8 mouse cellular contexts compared by ENCODE assay signal in genomic region chr13:24604761-24605591, GRCm38 (mm10). TPM values are rescaled to one million over a fixed set of nuclear protein-coding genes. Genes with fewer than 3 reads are reported as not detected.
DNase-seq lines count a peak whose midpoint lies in the region; ATAC-seq lines count a peak whose summit lies in the region.

No protein-coding gene starts in this region.

- H3K27ac ChIP-seq in heart, embryonic 15.5 days: peak overlapping the region; percentile 52
- H3K27ac ChIP-seq in liver, embryonic 15.5 days (replicated peaks): no peak overlapping the region
- peak overlapping the region; percentile 73 for H3K27ac ChIP-seq in neural tube, embryonic 13.5 days (replicated peaks)

- H3K4me2 ChIP-seq in heart, embryonic 15.5 days: peak overlapping the region; percentile 56
- H3K4me2 ChIP-seq in liver, embryonic 15.5 days: peak overlapping the region; percentile 32
- H3K4me2 ChIP-seq in neural tube, embryonic 13.5 days: peak overlapping the region; percentile 56

- peak; percentile 84 for ATAC-seq in CD4-positive, CD25-positive, alpha-beta regulatory T cell, adult 4 months
- no peak for ATAC-seq in heart, embryonic 15.5 days (replicated peaks; ENCODE audit: insufficient number of reproducible peaks, insufficient read depth, low FRiP score, low read depth)
- ATAC-seq in liver, embryonic 15.5 days (ENCODE audit: insufficient read depth): no peak
- peak; percentile 78 for ATAC-seq in neural tube, embryonic 13.5 days (ENCODE audit: low read depth)
- no peak for ATAC-seq in erythroblast, adult 5-6 weeks (replicated peaks; ENCODE audit: low FRiP score, poor library complexity, severe bottlenecking)

- H3K9ac ChIP-seq in heart, embryonic 15.5 days: peak overlapping the region; percentile 39; the same call in 1 of the 2 replicates
- H3K9ac ChIP-seq in liver, embryonic 15.5 days: no peak overlapping the region
- peak overlapping the region; percentile 60 for H3K9ac ChIP-seq in neural tube, embryonic 13.5 days

- no peaks in the 10 kb centered on the region for H3K9me3 ChIP-seq in heart, embryonic 15.5 days (replicated peaks)
- no peaks in the 10 kb centered on the region for H3K9me3 ChIP-seq in liver, embryonic 15.5 days (replicated peaks)
- no peaks in the 10 kb centered on the region for H3K9me3 ChIP-seq in neural tube, embryonic 13.5 days

- H3K4me3 ChIP-seq in heart, embryonic 15.5 days: peak overlapping the region; percentile 24
- no peak overlapping the region for H3K4me3 ChIP-seq in liver, embryonic 15.5 days (replicated peaks)
- peak overlapping the region; percentile 24 for H3K4me3 ChIP-seq in neural tube, embryonic 13.5 days

- peak; percentile 85 for DNase-seq in R1 (ENCODE audit: low read depth, low spot score)
- DNase-seq in urinary bladder, postnatal 36 days (ENCODE audit: low spot score in 2 of 2): no peak
- DNase-seq in cerebellum, adult 11 months: no peak

- WGBS in heart, embryonic 15.5 days: 18% methylated on average over 20 of the region's 20 CpGs
- WGBS in liver, embryonic 15.5 days (ENCODE audit: insufficient replicate concordance): 26% methylated on average over 20 of the region's 20 CpGs
- 2% methylated on average over 20 of the region's 20 CpGs for WGBS in neural tube, embryonic 13.5 days

- H3K36me3 ChIP-seq in heart, embryonic 15.5 days: no peaks in the 10 kb centered on the region
- H3K36me3 ChIP-seq in liver, embryonic 15.5 days (replicated peaks): no peaks in the 10 kb centered on the region
- H3K36me3 ChIP-seq in neural tube, embryonic 13.5 days: no peaks in the 10 kb centered on the region

- no peaks in the 10 kb centered on the region for H3K27me3 ChIP-seq in heart, embryonic 15.5 days
- H3K27me3 ChIP-seq in liver, embryonic 15.5 days: peaks cover 6% of the 10 kb centered on the region; the same call in 1 of the 2 replicates
- H3K27me3 ChIP-seq in neural tube, embryonic 13.5 days: no peaks in the 10 kb centered on the region

- H3K4me1 ChIP-seq in heart, embryonic 15.5 days (replicated peaks): peaks cover 41% of the 10 kb centered on the region
- peaks cover 27% of the 10 kb centered on the region for H3K4me1 ChIP-seq in liver, embryonic 15.5 days (replicated peaks)
- H3K4me1 ChIP-seq in neural tube, embryonic 13.5 days (replicated peaks): peaks cover 27% of the 10 kb centered on the region

RNA-seq across cellular contexts. Expression of gene Ripor2, which starts 23.0 kb away (rescaled TPM):
- polyA plus RNA-seq in CD4-positive, CD25-positive, alpha-beta regulatory T cell, adult 4 months (2017; shearing (Covaris generic)): 100 to 1,000 TPM; 228 to 281 TPM
- 14.5 and 16.0 TPM in 2 replicates for polyA plus RNA-seq in heart, embryonic 15.5 days (2015; fragmentation: Nextera tagmentation; extraction: Ambion mirVana)
- 3.1 and 3.2 TPM in 2 replicates for polyA plus RNA-seq in liver, embryonic 15.5 days (2015; fragmentation: Nextera tagmentation; extraction: Ambion mirVana)
- 20.7 and 21.7 TPM in 2 replicates for polyA plus RNA-seq in neural tube, embryonic 13.5 days (2015; fragmentation: Nextera tagmentation; extraction: Ambion mirVana)
- total RNA-seq in erythroblast, adult 5-6 weeks (2015; ENCODE audit: low replicate concordance): 20.2 and 21.1 TPM in 2 replicates
- total RNA-seq in erythroblast, adult 5-6 weeks (2017; ENCODE audit: low replicate concordance): 13.3 and 18.8 TPM in 2 replicates

Comparison
In these comparisons a context has a peak if more than half of its experiments do, and no peak if none do; other contexts are left out.
1. ATAC-seq: peak in CD4-positive, CD25-positive, alpha-beta regulatory T cell, adult 4 months (single experiment) and neural tube, embryonic 13.5 days (single experiment); none in heart, embryonic 15.5 days (single experiment), liver, embryonic 15.5 days (single experiment) and erythroblast, adult 5-6 weeks (single experiment).
2. RNA of gene Ripor2, which starts 23.0 kb away (polyA plus RNA-seq): 228 to 281 TPM in CD4-positive, CD25-positive, alpha-beta regulatory T cell, adult 4 months; 20.7 to 21.7 TPM in neural tube, embryonic 13.5 days, 14.5 to 16.0 TPM in heart, embryonic 15.5 days and 3.1 to 3.2 TPM in liver, embryonic 15.5 days; every median in the first group is over 10 times any median in the second.
3. Peak in every context shown above with its lines, with median percentiles within 50 percentile points of each other: H3K4me2 ChIP-seq.